Mouse (Mus musculus): ENCODE measurements around the gene Slc9a7. TPM values are rescaled to one million over a fixed set of nuclear protein-coding genes. Genes with fewer than 3 reads are reported as not detected.

Gene Slc9a7
- polyA plus RNA-seq, 1 experiment from 2014 or later: 0.76 TPM

- H3K4me1 ChIP-seq: no peaks in the 10 kb centered on the region
- H3K27me3 ChIP-seq (replicated peaks; ENCODE audit: low read depth, poor library complexity, severe bottlenecking): no peaks in the 10 kb centered on the region
- H3K36me3 ChIP-seq (replicated peaks): no peaks in the 10 kb centered on the region
- no peaks in the 10 kb centered on the region for H3K9me3 ChIP-seq
- WGBS: 74% methylated on average over 3 of the region's 3 CpGs
- no peak overlapping the region for H3K27ac ChIP-seq (replicated peaks)
- DNase-seq (ENCODE audit: low spot score): no peak
- H3K4me3 ChIP-seq: no peak overlapping the region
These were observed 21.6 kb downstream of the Slc9a7 start for GRCm38 (mm10) chrX:20269980-20270379.

- no peaks in the 10 kb centered on the region for H3K4me1 ChIP-seq
- 88% methylated on average over 2 of the region's 2 CpGs for WGBS
- no peaks in the 10 kb centered on the region for H3K9me3 ChIP-seq
- H3K36me3 ChIP-seq (replicated peaks): no peaks in the 10 kb centered on the region
- no peaks in the 10 kb centered on the region for H3K27me3 ChIP-seq (replicated peaks; ENCODE audit: low read depth, poor library complexity, severe bottlenecking)
- H3K4me3 ChIP-seq: no peak overlapping the region
- no peak for DNase-seq (ENCODE audit: low spot score)
- no peak overlapping the region for H3K27ac ChIP-seq (replicated peaks)
These were observed 27.2 kb downstream of the Slc9a7 start for GRCm38 (mm10) chrX:20264370-20264769.

- no peaks in the 10 kb centered on the region for H3K36me3 ChIP-seq (replicated peaks)
- H3K4me3 ChIP-seq: no peak overlapping the region
- H3K27ac ChIP-seq (replicated peaks): no peak overlapping the region
- no peak for DNase-seq (ENCODE audit: low spot score)
- H3K4me1 ChIP-seq: no peaks in the 10 kb centered on the region
- no peaks in the 10 kb centered on the region for H3K27me3 ChIP-seq (replicated peaks; ENCODE audit: low read depth, poor library complexity, severe bottlenecking)
- H3K9me3 ChIP-seq: no peaks in the 10 kb centered on the region
These were observed 63.5 kb downstream of the Slc9a7 start for GRCm38 (mm10) chrX:20228102-20228501.

GRCm38 (mm10) chrX:20221486-20221885 is 70.1 kb downstream of the Slc9a7 start:
- no peak for DNase-seq (ENCODE audit: low spot score)
- Histone ChIP-seq H3K36me3 (replicated peaks) (no peaks in the 10 kb centered on the region), H3K27ac (replicated peaks) (no peak overlapping the region), H3K9me3 (no peaks in the 10 kb centered on the region), H3K27me3 (replicated peaks; ENCODE audit: low read depth, poor library complexity, severe bottlenecking) (no peaks in the 10 kb centered on the region), H3K4me3 (no peak overlapping the region), H3K4me1 (no peaks in the 10 kb centered on the region)
- 84% methylated on average over 2 of the region's 2 CpGs for WGBS

GRCm38 (mm10) chrX:20185616-20186015 is 106.0 kb downstream of the Slc9a7 start:
- Histone ChIP-seq H3K4me1 (no peaks in the 10 kb centered on the region), H3K27ac (replicated peaks) (no peak overlapping the region)
- WGBS: 72% methylated on average over 3 of the region's 3 CpGs

GRCm38 (mm10) chrX:20176792-20177191 is 114.8 kb downstream of the Slc9a7 start:
- H3K36me3 ChIP-seq (replicated peaks): no peaks in the 10 kb centered on the region
- H3K27ac ChIP-seq (replicated peaks): no peak overlapping the region
- no peaks in the 10 kb centered on the region for H3K27me3 ChIP-seq (replicated peaks; ENCODE audit: low read depth, poor library complexity, severe bottlenecking)
- no peaks in the 10 kb centered on the region for H3K9me3 ChIP-seq
- WGBS: 82% methylated on average over 1 of the region's 1 CpGs
- no peaks in the 10 kb centered on the region for H3K4me1 ChIP-seq
- no peak for DNase-seq (ENCODE audit: low spot score)
- no peak overlapping the region for H3K4me3 ChIP-seq

More at GRCm38 (mm10) chrX:20185616-20186015, 106.0 kb downstream of the Slc9a7 start:
- no peak overlapping the region for H3K4me3 ChIP-seq
- H3K36me3 ChIP-seq (replicated peaks): no peaks in the 10 kb centered on the region
- no peaks in the 10 kb centered on the region for H3K9me3 ChIP-seq
- DNase-seq (ENCODE audit: low spot score): no peak
- H3K27me3 ChIP-seq (replicated peaks; ENCODE audit: low read depth, poor library complexity, severe bottlenecking): no peaks in the 10 kb centered on the region

GRCm38 (mm10) chrX:20168430-20168829 is 123.2 kb downstream of the Slc9a7 start:
- Histone ChIP-seq H3K27me3 (replicated peaks; ENCODE audit: low read depth, poor library complexity, severe bottlenecking) (no peaks in the 10 kb centered on the region), H3K9me3 (no peaks in the 10 kb centered on the region), H3K27ac (replicated peaks) (no peak overlapping the region), H3K36me3 (replicated peaks) (no peaks in the 10 kb centered on the region), H3K4me1 (no peaks in the 10 kb centered on the region), H3K4me3 (no peak overlapping the region)
- no peak for DNase-seq (ENCODE audit: low spot score)

GRCm38 (mm10) chrX:20164984-20165383 is 126.6 kb downstream of the Slc9a7 start:
- no peaks in the 10 kb centered on the region for H3K36me3 ChIP-seq (replicated peaks)
- DNase-seq (ENCODE audit: low spot score): no peak
- H3K4me1 ChIP-seq: no peaks in the 10 kb centered on the region
- H3K27me3 ChIP-seq (replicated peaks; ENCODE audit: low read depth, poor library complexity, severe bottlenecking): no peaks in the 10 kb centered on the region
- H3K27ac ChIP-seq (replicated peaks): no peak overlapping the region
- no peak overlapping the region for H3K4me3 ChIP-seq
- no peaks in the 10 kb centered on the region for H3K9me3 ChIP-seq
- WGBS: 78% methylated on average over 3 of the region's 3 CpGs

GRCm38 (mm10) chrX:20162322-20162711 is 129.3 kb downstream of the Slc9a7 start:
- WGBS: 12% methylated on average over 4 of the region's 4 CpGs
- no peaks in the 10 kb centered on the region for H3K9me3 ChIP-seq
- no peaks in the 10 kb centered on the region for H3K36me3 ChIP-seq (replicated peaks)
- H3K4me3 ChIP-seq: no peak overlapping the region
- DNase-seq (ENCODE audit: low spot score): peak; percentile 63
- H3K4me1 ChIP-seq: no peaks in the 10 kb centered on the region
- no peaks in the 10 kb centered on the region for H3K27me3 ChIP-seq (replicated peaks; ENCODE audit: low read depth, poor library complexity, severe bottlenecking)
- H3K27ac ChIP-seq (replicated peaks): no peak overlapping the region

GRCm38 (mm10) chrX:20161687-20162321 is 129.8 kb downstream of the Slc9a7 start:
- no peak for DNase-seq (ENCODE audit: low spot score)
- H3K36me3 ChIP-seq (replicated peaks): no peaks in the 10 kb centered on the region
- no peak overlapping the region for H3K4me3 ChIP-seq
- WGBS: 57% methylated on average over 9 of the region's 9 CpGs
- no peaks in the 10 kb centered on the region for H3K9me3 ChIP-seq
- no peak overlapping the region for H3K27ac ChIP-seq (replicated peaks)
- no peaks in the 10 kb centered on the region for H3K4me1 ChIP-seq
- no peaks in the 10 kb centered on the region for H3K27me3 ChIP-seq (replicated peaks; ENCODE audit: low read depth, poor library complexity, severe bottlenecking)

GRCm38 (mm10) chrX:20160301-20160700 is 131.3 kb downstream of the Slc9a7 start:
- Histone ChIP-seq H3K4me3 (no peak overlapping the region), H3K36me3 (replicated peaks) (no peaks in the 10 kb centered on the region), H3K4me1 (no peaks in the 10 kb centered on the region), H3K9me3 (no peaks in the 10 kb centered on the region), H3K27ac (replicated peaks) (no peak overlapping the region), H3K27me3 (replicated peaks; ENCODE audit: low read depth, poor library complexity, severe bottlenecking) (no peaks in the 10 kb centered on the region)
- 54% methylated on average over 1 of the region's 1 CpGs for WGBS
- DNase-seq (ENCODE audit: low spot score): no peak

GRCm38 (mm10) chrX:20157519-20157918 is 134.1 kb downstream of the Slc9a7 start:
- no peaks in the 10 kb centered on the region for H3K27me3 ChIP-seq (replicated peaks; ENCODE audit: low read depth, poor library complexity, severe bottlenecking)
- no peaks in the 10 kb centered on the region for H3K4me1 ChIP-seq
- no peak for DNase-seq (ENCODE audit: low spot score)
- H3K4me3 ChIP-seq: no peak overlapping the region
- no peaks in the 10 kb centered on the region for H3K36me3 ChIP-seq (replicated peaks)
- 27% methylated on average over 2 of the region's 2 CpGs for WGBS
- no peaks in the 10 kb centered on the region for H3K9me3 ChIP-seq
- no peak overlapping the region for H3K27ac ChIP-seq (replicated peaks)

GRCm38 (mm10) chrX:20129466-20129865 is 162.1 kb downstream of the Slc9a7 start:
- Histone ChIP-seq H3K4me3 (no peak overlapping the region), H3K9me3 (no peaks in the 10 kb centered on the region), H3K36me3 (replicated peaks) (no peaks in the 10 kb centered on the region), H3K4me1 (no peaks in the 10 kb centered on the region), H3K27me3 (replicated peaks; ENCODE audit: low read depth, poor library complexity, severe bottlenecking) (no peaks in the 10 kb centered on the region), H3K27ac (replicated peaks) (no peak overlapping the region)
- DNase-seq (ENCODE audit: low spot score): no peak
- 88% methylated on average over 1 of the region's 1 CpGs for WGBS

- no peaks in the 10 kb centered on the region for H3K36me3 ChIP-seq (replicated peaks)
- no peak overlapping the region for H3K27ac ChIP-seq (replicated peaks)
- no peaks in the 10 kb centered on the region for H3K9me3 ChIP-seq
- DNase-seq (ENCODE audit: low spot score): no peak
- no peak overlapping the region for H3K4me3 ChIP-seq
- no peaks in the 10 kb centered on the region for H3K4me1 ChIP-seq
- H3K27me3 ChIP-seq (replicated peaks; ENCODE audit: low read depth, poor library complexity, severe bottlenecking): no peaks in the 10 kb centered on the region
These were observed 162.7 kb downstream of the Slc9a7 start for GRCm38 (mm10) chrX:20128951-20129350.

All from embryonic facial prominence, embryonic 10.5 days (tissue).